Mouse (Mus musculus): ENCODE data around the gene Cntnap2.

- TF ChIP-seq POLR2AphosphoS2 (IDR thresholded peaks at IDR 0.05; ENCODE audit: insufficient read length, low read depth), result no peak
- TF ChIP-seq REST (IDR thresholded peaks at IDR 0.05; ENCODE audit: insufficient read depth, insufficient read length), result no peak
- no peak for TF ChIP-seq POLR2A (IDR thresholded peaks at IDR 0.05; ENCODE audit: insufficient read length, low read depth)
- TF ChIP-seq MAX (IDR thresholded peaks at IDR 0.05; ENCODE audit: low read depth), result no peak
Measured at GRCm38 (mm10) chr6:45871409-45871992, 812.3 kb downstream of the Cntnap2 start.
